Mouse (Mus musculus) C2C12 (cell line): ENCODE data around the gene Nipal1.

Source experiments
- CTCF ChIP-seq: IDR thresholded peaks from one replicate; pipeline ENCODE4 v1.5.1; 2011; ENCODE audit not compliant: control insufficient read depth, insufficient read depth, insufficient read length
- MYOG ChIP-seq: IDR thresholded peaks from one replicate; pipeline ENCODE4 v1.6.1; 2011; ENCODE audit not compliant: control insufficient read depth, insufficient read length; ENCODE audit errors: extremely low read depth

DNA sequence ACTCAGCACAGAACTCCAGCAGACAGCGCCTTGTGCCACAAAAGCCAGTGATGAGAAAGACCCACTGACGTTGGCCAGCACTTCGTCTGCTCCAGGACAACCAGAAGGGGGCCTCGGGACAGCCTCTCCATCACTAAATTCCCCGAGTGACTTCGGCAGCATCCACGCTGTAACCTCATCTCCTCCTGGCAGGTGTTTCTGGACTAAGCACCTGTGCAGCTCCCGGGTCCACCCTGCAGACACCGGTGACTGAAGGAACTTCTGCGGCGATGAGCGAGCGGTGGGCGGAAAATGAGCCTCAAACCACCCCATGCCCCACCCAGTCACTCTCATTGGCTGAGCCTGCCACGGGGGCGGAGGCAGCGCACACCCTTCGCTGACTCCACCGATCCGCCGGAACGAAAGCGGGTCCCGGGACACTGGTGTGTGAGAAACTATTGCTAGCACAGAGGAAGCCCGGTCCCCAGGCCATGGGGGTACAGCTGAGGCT is at the start of gene Nipal1:
- TF ChIP-seq CTCF (no peak), MYOG (no peak)
